Mouse (Mus musculus) heart, adult 2 months (tissue): ENCODE measurements around the gene Plaur.

Experiments
- CTCF ChIP-seq: fragments of 200-600 bp; IDR thresholded peaks from 2 replicates; pipeline ENCODE4 v1.8.1; 2022; ENCODE audit warnings: antibody characterized with exemption, mild to moderate bottlenecking, moderate library complexity
- EP300 ChIP-seq: fragments of 200-500 bp; IDR thresholded peaks from 2 replicates; pipeline ENCODE4 v1.6.1; 2011; ENCODE audit warnings: low read depth, low read length, control low read depth; ENCODE audit not compliant: insufficient read depth

- TF ChIP-seq CTCF (no peak), EP300 (no peak)
Observed at GRCm38 (mm10) chr7:24478911-24479310, 16.6 kb downstream of the Plaur start.
